In genomic region chr3:152209177-152209966, GRCm38 (mm10) we compare ENCODE assay signal across 8 mouse cellular contexts. TPM values are rescaled to one million over a fixed set of nuclear protein-coding genes. Genes with fewer than 3 reads are reported as not detected.
A peak's percentile ranks its signal among the peaks of the same experiment; 100 is the strongest.
DNase-seq lines count a peak whose midpoint lies in the region; ATAC-seq lines count a peak whose summit lies in the region.

No protein-coding gene starts in this region.

- H3K36me3 ChIP-seq in liver, embryonic 16.5 days (ENCODE audit: control insufficient read depth, insufficient read depth), result peaks cover 2% of the 10 kb centered on the region
- H3K36me3 ChIP-seq in neural tube, embryonic 13.5 days, result no peaks in the 10 kb centered on the region

- peak overlapping the region; percentile 98 for H3K27ac ChIP-seq in liver, embryonic 16.5 days (ENCODE audit: low read length)
- peak overlapping the region; percentile 100 for H3K27ac ChIP-seq in neural tube, embryonic 13.5 days (replicated peaks)

- H3K4me3 ChIP-seq in liver, embryonic 16.5 days (ENCODE audit: low read depth, low read length), result peak overlapping the region; percentile 99
- H3K4me3 ChIP-seq in neural tube, embryonic 13.5 days, result peak overlapping the region; percentile 90

- H3K9ac ChIP-seq in liver, embryonic 16.5 days (ENCODE audit: low read depth, low read length), result peak overlapping the region; percentile 99
- H3K9ac ChIP-seq in neural tube, embryonic 13.5 days, result peak overlapping the region; percentile 99

- DNase-seq in cerebellum, postnatal 4 days (ENCODE audit: low spot score in 2 of 2), result peak; percentile 14 to 21
- peak; percentile 73 for DNase-seq in CD4-positive, CD25-positive, alpha-beta regulatory T cell, adult 2 months (ENCODE audit: low read depth, low spot score)
- DNase-seq in embryo, embryonic 11 days, result peak; percentile 66
- no peak for DNase-seq in frontal cortex, postnatal 25 days (ENCODE audit: low spot score in 2 of 2)

- peak overlapping the region; percentile 77 for H3K4me2 ChIP-seq in liver, embryonic 16.5 days (ENCODE audit: low read depth, low read length)
- peak overlapping the region; percentile 65 for H3K4me2 ChIP-seq in neural tube, embryonic 13.5 days

- 3% methylated on average over 25 of the region's 25 CpGs for WGBS in liver, embryonic 16.5 days (ENCODE audit: insufficient replicate concordance)
- 7% methylated on average over 25 of the region's 25 CpGs for WGBS in neural tube, embryonic 13.5 days

- no peaks in the 10 kb centered on the region for H3K9me3 ChIP-seq in liver, embryonic 16.5 days (replicated peaks; ENCODE audit: control insufficient read depth, low read length)
- no peaks in the 10 kb centered on the region for H3K9me3 ChIP-seq in neural tube, embryonic 13.5 days

- H3K27me3 ChIP-seq in liver, embryonic 16.5 days (ENCODE audit: control insufficient read depth, insufficient read depth, low read depth, low read length), result no peaks in the 10 kb centered on the region
- no peaks in the 10 kb centered on the region for H3K27me3 ChIP-seq in neural tube, embryonic 13.5 days

- no peak; the same call in 1 of the 2 replicates for ATAC-seq in cerebellum, adult (ENCODE audit: insufficient number of reproducible peaks, low FRiP score, low TSS enrichment)
- peak; percentile 37 to 40 for ATAC-seq in hematopoietic stem cell, adult 5-6 weeks (replicated peaks in 1 of 2; ENCODE audit: insufficient read depth in 1 of 2, low FRiP score in 2 of 2, low TSS enrichment in 1 of 2, low read depth in 1 of 2, poor library complexity in 2 of 2, severe bottlenecking in 2 of 2)
- ATAC-seq in liver, embryonic 16.5 days (ENCODE audit: low read depth), result peak; percentile 8
- ATAC-seq in neural tube, embryonic 13.5 days (ENCODE audit: low read depth), result peak; percentile 55

- peaks cover 28% of the 10 kb centered on the region for H3K4me1 ChIP-seq in liver, embryonic 16.5 days (ENCODE audit: control insufficient read depth, low read depth, low read length)
- peaks cover 35% of the 10 kb centered on the region for H3K4me1 ChIP-seq in neural tube, embryonic 13.5 days (replicated peaks)

RNA-seq across cellular contexts. Expression of gene Dnajb4, which starts 0.7 kb away (rescaled TPM):
- total RNA-seq in hematopoietic stem cell, adult 5-6 weeks (2017), result 85.7 and 94.4 TPM in 2 replicates
- 37.1 and 39.3 TPM in 2 replicates for polyA plus RNA-seq in liver, embryonic 16.5 days (2015; fragmentation: Nextera tagmentation; extraction: Ambion mirVana)
- 38.5 and 43.4 TPM in 2 replicates for polyA plus RNA-seq in neural tube, embryonic 13.5 days (2015; fragmentation: Nextera tagmentation; extraction: Ambion mirVana)

RNA-seq across cellular contexts. Expression of gene Fubp1, which starts 0.8 kb away (rescaled TPM):
- total RNA-seq in hematopoietic stem cell, adult 5-6 weeks (2017), result 288 and 297 TPM in 2 replicates
- polyA plus RNA-seq in liver, embryonic 16.5 days (2015; fragmentation: Nextera tagmentation; extraction: Ambion mirVana), result 53.0 and 58.0 TPM in 2 replicates
- polyA plus RNA-seq in neural tube, embryonic 13.5 days (2015; fragmentation: Nextera tagmentation; extraction: Ambion mirVana), result 267 and 280 TPM in 2 replicates

RNA-seq across cellular contexts. Expression of gene Gipc2, which starts 43.3 kb away (rescaled TPM):
- total RNA-seq in hematopoietic stem cell, adult 5-6 weeks (2017), result not detected in 2 replicates
- polyA plus RNA-seq in liver, embryonic 16.5 days (2015; fragmentation: Nextera tagmentation; extraction: Ambion mirVana), result 17.8 and 19.7 TPM in 2 replicates
- polyA plus RNA-seq in neural tube, embryonic 13.5 days (2015; fragmentation: Nextera tagmentation; extraction: Ambion mirVana), result 4.4 and 5.7 TPM in 2 replicates

RNA-seq across cellular contexts. Expression of gene Nexn, which starts 56.8 kb away (rescaled TPM):
- total RNA-seq in hematopoietic stem cell, adult 5-6 weeks (2017), result 1.5 and 2.3 TPM in 2 replicates
- polyA plus RNA-seq in liver, embryonic 16.5 days (2015; fragmentation: Nextera tagmentation; extraction: Ambion mirVana), result 1.3 and 1.9 TPM in 2 replicates
- 2.1 and 4.0 TPM in 2 replicates for polyA plus RNA-seq in neural tube, embryonic 13.5 days (2015; fragmentation: Nextera tagmentation; extraction: Ambion mirVana)

Comparison
In these comparisons a context has a peak if more than half of its experiments do, and no peak if none do; other contexts are left out.
1. DNase-seq: peak in cerebellum, postnatal 4 days (2 of 2), CD4-positive, CD25-positive, alpha-beta regulatory T cell, adult 2 months (single experiment) and embryo, embryonic 11 days (single experiment); none in frontal cortex, postnatal 25 days (0 of 2).